ENCODE assay signal across 10 mouse cellular contexts in genomic region chr16:21298866-21299265, GRCm38 (mm10).
"Had no signal": no experiment of that assay in that cellular context is flagged by ENCODE, and none has a peak within 500 bp of the region (broad histone marks: within the 10 kb centered on the region; RNA-seq: fewer than 3 reads in every experiment).

No protein-coding gene starts in this region.

- ATAC-seq: lung, postnatal 0 days; midbrain, embryonic 13.5 days; midbrain, embryonic 15.5 days had no signal

- DNase-seq: lung, adult 2 months; lung, postnatal 14 days; lung, postnatal 36 days; right cerebral cortex, postnatal 14 days; thymus, adult 2 months; thymus, postnatal 25 days; thymus, postnatal 4 days had no signal
